Mouse (Mus musculus) MEL (cell line): Measurements from ENCODE around the gene 4930432M17Rik. TPM values are rescaled to one million over a fixed set of nuclear protein-coding genes. Genes with fewer than 3 reads are reported as not detected.

Experiments used
- DNase-seq: peaks from one replicate; pipeline ENCODE4 v3.0.0; 2011; ENCODE audit warnings: low read depth, low spot score
- H3K27ac ChIP-seq: 2 replicates; pipeline ENCODE4 v1.5.1; 2012; ENCODE audit warnings: low read depth, mild to moderate bottlenecking, control low read depth, low read length, moderate library complexity; ENCODE audit not compliant: control insufficient read depth
- H3K27me3 ChIP-seq, 2 experiments: fragments of 150-350 bp in 1 of 2; sonication (generic) in 1 of 2; 2 replicates each; pipeline ENCODE4 v1.6.1; 2012; ENCODE audit warnings: low read length in 2 of 2, mild to moderate bottlenecking in 2 of 2, improper control_type of control experiment in 1 of 2, moderate library complexity in 1 of 2; ENCODE audit not compliant: insufficient read depth in 2 of 2, control insufficient read depth in 1 of 2
- H3K36me3 ChIP-seq, 2 experiments: 2 replicates each; pipeline ENCODE4 v1.6.1; 2012 to 2014; ENCODE audit warnings: low read length in 2 of 2, improper control_type of control experiment in 1 of 2, inconsistent platforms in 1 of 2, mild to moderate bottlenecking in 1 of 2; ENCODE audit not compliant: insufficient read depth in 2 of 2, control insufficient read depth in 1 of 2
- H3K4me1 ChIP-seq, 2 experiments: fragments of 150-350 bp in 1 of 2; sonication (generic) in 1 of 2; 2 replicates each; pipeline ENCODE4 v1.6.1; 2012; ENCODE audit warnings: low read length in 2 of 2, improper control_type of control experiment in 1 of 2, mild to moderate bottlenecking in 1 of 2; ENCODE audit not compliant: insufficient read depth in 2 of 2, control insufficient read depth in 1 of 2
- H3K4me3 ChIP-seq, 2 experiments: fragments of 150-350 bp in 1 of 2; sonication (generic) in 1 of 2; 2 replicates each; pipeline ENCODE4 v1.5.1; 2012; ENCODE audit warnings: low read depth in 2 of 2, low read length in 2 of 2, mild to moderate bottlenecking in 2 of 2, moderate library complexity in 2 of 2, control low read depth in 1 of 2, improper control_type of control experiment in 1 of 2; ENCODE audit not compliant: control insufficient read depth in 1 of 2, insufficient read depth in 1 of 2
- H3K79me2 ChIP-seq: 2 replicates; pipeline ENCODE4 v1.6.1; 2012; ENCODE audit warnings: mild to moderate bottlenecking, low read length, moderate library complexity; ENCODE audit not compliant: control insufficient read depth, poor library complexity, insufficient read depth
- H3K9ac ChIP-seq: 2 replicates; pipeline ENCODE4 v1.6.1; 2012; ENCODE audit warnings: low read depth, mild to moderate bottlenecking, control low read depth, low read length, moderate library complexity; ENCODE audit not compliant: control insufficient read depth, poor library complexity, severe bottlenecking
- H3K9me3 ChIP-seq: fragments of 150-350 bp; sonication (generic); replicated peaks from 2 replicates; pipeline ENCODE4 v1.6.1; 2012; ENCODE audit warnings: mild to moderate bottlenecking, low read length, improper control_type of control experiment, moderate library complexity; ENCODE audit not compliant: insufficient read depth
- BHLHE40 ChIP-seq: IDR thresholded peaks from 2 replicates; pipeline ENCODE4 v1.6.1; 2012; ENCODE audit warnings: low read depth, mild to moderate bottlenecking, inconsistent platforms, low read length, improper control_type of control experiment, borderline replicate concordance
- CHD2 ChIP-seq: IDR thresholded peaks from 2 replicates; pipeline ENCODE4 v1.6.1; 2011; ENCODE audit warnings: low read length, improper control_type of control experiment
- CTCF ChIP-seq, 3 experiments: IDR thresholded peaks in 2 of 3; conservative IDR thresholded peaks in 1 of 3; 2 replicates each; pipeline ENCODE4 v1.5.1; 2011 to 2012; ENCODE audit warnings: low read length in 3 of 3, low read depth in 2 of 3, mild to moderate bottlenecking in 2 of 3, improper control_type of control experiment in 1 of 3, inconsistent platforms in 1 of 3, mixed read lengths in 1 of 3, moderate library complexity in 1 of 3; ENCODE audit not compliant: control insufficient read depth in 1 of 3, insufficient read depth in 1 of 3, poor library complexity in 1 of 3, severe bottlenecking in 1 of 3
- ELF1 ChIP-seq: IDR thresholded peaks from 2 replicates; pipeline ENCODE4 v1.6.1; 2014; ENCODE audit warnings: low read depth, mild to moderate bottlenecking, inconsistent platforms, low read length, improper control_type of control experiment, moderate library complexity
- EP300 ChIP-seq, 2 experiments: IDR thresholded peaks; 2 replicates each; pipeline ENCODE4 v1.6.1; 2011; ENCODE audit warnings: improper control_type of control experiment in 2 of 2, low read length in 2 of 2, low read depth in 1 of 2, mild to moderate bottlenecking in 1 of 2
- GABPA ChIP-seq: IDR thresholded peaks from 2 replicates; pipeline ENCODE4 v1.6.1; 2012; ENCODE audit warnings: low read depth, mild to moderate bottlenecking, inconsistent platforms, low read length, improper control_type of control experiment, moderate library complexity
- HCFC1 ChIP-seq: IDR thresholded peaks from 2 replicates; pipeline ENCODE4 v1.6.1; 2012; ENCODE audit warnings: low read depth, mild to moderate bottlenecking, inconsistent platforms, low read length, improper control_type of control experiment, moderate library complexity
- JUND ChIP-seq: IDR thresholded peaks from 2 replicates; pipeline ENCODE4 v1.6.1; 2011; ENCODE audit warnings: low read depth, mild to moderate bottlenecking, improper control_type of control experiment, low read length
- MAFK ChIP-seq: IDR thresholded peaks from 2 replicates; pipeline ENCODE4 v1.6.1; 2011; ENCODE audit warnings: low read depth, mild to moderate bottlenecking, low read length, improper control_type of control experiment, borderline replicate concordance
- MXI1 ChIP-seq: IDR thresholded peaks from 2 replicates; pipeline ENCODE4 v1.6.1; 2011; ENCODE audit warnings: mild to moderate bottlenecking, low read depth, low read length, improper control_type of control experiment
- MYB ChIP-seq: IDR thresholded peaks from 2 replicates; pipeline ENCODE4 v1.6.1; 2011; ENCODE audit warnings: mild to moderate bottlenecking, low read depth, low read length, improper control_type of control experiment
- MYC ChIP-seq: IDR thresholded peaks from 2 replicates; pipeline ENCODE4 v1.6.1; 2011; ENCODE audit warnings: low read depth, mild to moderate bottlenecking, low read length, improper control_type of control experiment, moderate library complexity
- POLR2AphosphoS2 ChIP-seq: IDR thresholded peaks from 2 replicates; pipeline ENCODE4 v1.6.1; 2011; ENCODE audit warnings: low read length, improper control_type of control experiment
- POLR2AphosphoS5 ChIP-seq: IDR thresholded peaks from 2 replicates; pipeline ENCODE4 v1.6.1; 2012; ENCODE audit warnings: low read depth, borderline replicate concordance, mild to moderate bottlenecking, inconsistent platforms, low read length, moderate library complexity, mixed read lengths
- RCOR1 ChIP-seq: IDR thresholded peaks from 2 replicates; pipeline ENCODE4 v1.6.1; 2012; ENCODE audit warnings: low read depth, mild to moderate bottlenecking, inconsistent platforms, low read length, improper control_type of control experiment
- SIN3A ChIP-seq: IDR thresholded peaks from 2 replicates; pipeline ENCODE4 v1.6.1; 2012; ENCODE audit warnings: low read length, improper control_type of control experiment, inconsistent platforms
- USF2 ChIP-seq, 2 experiments: IDR thresholded peaks; 2 replicates each; pipeline ENCODE4 v1.6.1; 2011 to 2012; ENCODE audit warnings: improper control_type of control experiment in 2 of 2, low read length in 2 of 2, borderline replicate concordance in 1 of 2, inconsistent platforms in 1 of 2, low read depth in 1 of 2, mild to moderate bottlenecking in 1 of 2; ENCODE audit not compliant: insufficient read depth in 1 of 2
- ZNF384 ChIP-seq: IDR thresholded peaks from 2 replicates; pipeline ENCODE4 v1.6.1; 2012; ENCODE audit warnings: low read depth, mild to moderate bottlenecking, inconsistent platforms, low read length, improper control_type of control experiment
- polyA plus RNA-seq, 2 experiments: library from polyadenylated mRNA; stranded (reverse) in 1 of 2; unstranded in 1 of 2; fragments of >175 nt in 1 of 2; fragments of >200 nt in 1 of 2; gene quantifications; 2 replicates each; pipeline versions ENCODE4 v1.2.1 to v1.2.4; 2012; ENCODE audit warnings: low replicate concordance in 2 of 2, low read depth in 1 of 2; ENCODE audit not compliant: insufficient read length in 2 of 2, insufficient read depth in 1 of 2, missing spikeins in 1 of 2
- total RNA-seq: library from RNA; depleted of rRNA; stranded (reverse); fragments of 300-350 nt; gene quantifications from 2 replicates; pipeline ENCODE4 v1.2.3, GENCODE M21; 2012

The 4930432M17Rik gene
- total and polyA plus RNA-seq, 3 experiments = not detected

DNA sequence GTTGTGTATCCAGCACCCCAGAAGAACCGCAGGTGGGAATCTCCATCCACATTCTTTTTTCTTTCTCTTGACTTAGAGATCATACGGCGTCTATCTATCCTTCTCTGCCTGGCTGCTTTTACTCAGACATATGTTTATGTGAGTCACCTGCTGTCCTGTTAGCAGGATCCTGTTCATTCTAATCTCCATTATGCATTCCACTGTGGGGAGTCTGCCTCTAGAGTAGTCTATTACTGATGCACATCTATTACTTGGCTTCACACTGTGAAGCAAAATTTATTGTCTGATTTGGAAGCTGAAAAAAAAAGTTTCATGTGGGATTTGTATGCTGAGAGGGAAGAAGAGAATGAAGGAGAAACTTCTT is 33.3 kb downstream of the 4930432M17Rik start (continued):
- no peak for TF ChIP-seq CHD2
- no peak for TF ChIP-seq BHLHE40
- no peak for TF ChIP-seq EP300 (IDR thresholded peaks at IDR 0.05; ENCODE audit: low read depth in 1 of 2, low read length in 2 of 2)
- TF ChIP-seq JUND = no peak

DNA sequence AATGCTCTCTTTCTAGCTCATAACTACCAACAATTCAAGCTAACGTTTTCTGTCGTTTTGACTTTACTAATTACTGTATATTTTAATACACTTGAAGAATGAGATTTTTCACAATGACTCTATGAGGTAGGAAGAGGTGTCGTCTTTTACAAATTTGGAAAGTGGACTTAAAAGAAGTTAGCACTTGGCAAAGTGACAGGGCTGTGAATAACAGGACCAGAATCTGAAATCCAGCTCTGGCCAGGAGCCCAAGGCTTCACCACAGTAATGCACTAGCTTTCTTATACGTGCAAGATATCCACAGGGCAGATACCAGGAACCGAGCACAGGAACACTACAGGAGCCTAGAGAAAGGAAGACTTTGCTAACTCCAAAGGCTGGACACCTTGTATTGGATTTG is 35.5 kb downstream of the 4930432M17Rik start:
- TF ChIP-seq SIN3A (no peak), USF2 (IDR thresholded peaks at IDR 0.05; ENCODE audit: borderline replicate concordance in 1 of 2, insufficient read depth in 1 of 2, low read depth in 1 of 2, low read length in 2 of 2) (no peak), POLR2AphosphoS2 (no peak), ELF1 (no peak), MAFK (no peak), GABPA (no peak), ZNF384 (no peak), HCFC1 (no peak), MYB (no peak), MYC (no peak), MXI1 (no peak), JUND (no peak), CTCF (IDR thresholded peaks at IDR 0.05 in 2 of 3, conservative IDR thresholded peaks at IDR 0.05 in 1 of 3; ENCODE audit: control insufficient read depth in 1 of 3, insufficient read depth in 1 of 3, low read depth in 2 of 3, low read length in 3 of 3, poor library complexity in 1 of 3, severe bottlenecking in 1 of 3) (no peak), POLR2AphosphoS5 (no peak)

DNA sequence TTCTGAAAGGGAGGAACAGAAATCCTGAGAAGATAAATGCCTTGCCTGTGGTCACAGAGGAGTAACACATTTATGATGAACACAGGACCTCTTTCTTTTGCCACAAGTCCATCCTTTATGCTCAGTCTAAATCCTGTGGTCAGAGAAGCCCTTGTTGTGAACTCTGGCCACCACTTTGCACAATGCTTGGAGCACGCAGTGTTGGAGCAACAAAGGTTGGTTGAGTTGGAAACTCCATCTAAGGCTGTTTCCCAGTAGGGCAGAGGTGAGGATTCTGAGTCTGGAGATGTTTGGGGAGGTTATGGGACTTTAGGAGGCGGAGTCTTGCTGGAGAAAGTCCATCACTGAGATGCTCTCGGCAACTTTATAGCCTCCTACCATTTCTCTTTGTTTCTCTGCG is 36.5 kb downstream of the 4930432M17Rik start:
- TF ChIP-seq GABPA = no peak
- no peak for TF ChIP-seq RCOR1
- no peak overlapping the region for H3K4me3 ChIP-seq
- H3K9ac ChIP-seq = no peak overlapping the region
- H3K27ac ChIP-seq = no peak overlapping the region
- H3K79me2 ChIP-seq = no peaks in the 10 kb centered on the region
- H3K9me3 ChIP-seq = no peaks in the 10 kb centered on the region
- H3K27me3 ChIP-seq = peaks cover 4 to 10% of the 10 kb centered on the region in 2 experiments; a peak in 3 of 4 replicates
- H3K4me1 ChIP-seq = no peaks in the 10 kb centered on the region
- no peak for DNase-seq
- H3K36me3 ChIP-seq = no peaks in the 10 kb centered on the region

More for the DNA sequence above, 35.5 kb downstream of the 4930432M17Rik start:
- Histone ChIP-seq H3K27me3 (peaks cover 0 to 6% of the 10 kb centered on the region in 2 experiments; a peak in 3 of 4 replicates), H3K79me2 (no peaks in the 10 kb centered on the region), H3K9ac (no peak overlapping the region), H3K27ac (no peak overlapping the region), H3K4me1 (no peaks in the 10 kb centered on the region), H3K9me3 (no peaks in the 10 kb centered on the region), H3K36me3 (no peaks in the 10 kb centered on the region), H3K4me3 (no peak overlapping the region)
- DNase-seq = no peak
